Mouse (Mus musculus) heart, adult 2 months (tissue): ENCODE data around the gene AC124502.3. TPM values are rescaled to one million over a fixed set of nuclear protein-coding genes. Genes with fewer than 3 reads are reported as not detected.

Experiments used
- DNase-seq, 2 experiments: peaks; one replicate each; pipeline ENCODE4 v3.0.0; 2021
- H3K27ac ChIP-seq: fragments of 200-600 bp; 2 replicates; pipeline ENCODE4 v1.8.1; 2022
- H3K27me3 ChIP-seq: fragments of 200-500 bp; 2 replicates; pipeline ENCODE4 v1.6.1; 2012; ENCODE audit warnings: mild to moderate bottlenecking, low read length, inconsistent platforms, mixed read lengths; ENCODE audit not compliant: control insufficient read depth, insufficient read depth
- H3K36me3 ChIP-seq: fragments of 200-500 bp; 2 replicates; pipeline ENCODE4 v1.6.1; 2012; ENCODE audit warnings: low read length, inconsistent platforms; ENCODE audit not compliant: control insufficient read depth, insufficient read depth
- H3K4me1 ChIP-seq: fragments of 200-500 bp; 2 replicates; pipeline ENCODE4 v1.6.1; 2011; ENCODE audit warnings: low read length; ENCODE audit not compliant: control insufficient read depth, insufficient read depth
- H3K4me3 ChIP-seq: fragments of 200-600 bp; 2 replicates; pipeline ENCODE4 v1.8.1; 2022
- H3K79me2 ChIP-seq: fragments of 200-500 bp; replicated peaks from 2 replicates; pipeline ENCODE4 v1.6.1; 2012; ENCODE audit warnings: mild to moderate bottlenecking, inconsistent platforms, low read length, moderate library complexity, mixed read lengths; ENCODE audit not compliant: control insufficient read depth, insufficient read depth
- H3K9ac ChIP-seq: fragments of 200-500 bp; 2 replicates; pipeline ENCODE4 v1.6.1; 2012; ENCODE audit warnings: low read depth, mild to moderate bottlenecking, control low read depth, inconsistent platforms, low read length, mixed read lengths
- CTCF ChIP-seq: fragments of 200-600 bp; IDR thresholded peaks from 2 replicates; pipeline ENCODE4 v1.8.1; 2022; ENCODE audit warnings: antibody characterized with exemption, mild to moderate bottlenecking, moderate library complexity
- EP300 ChIP-seq: fragments of 200-500 bp; IDR thresholded peaks from 2 replicates; pipeline ENCODE4 v1.6.1; 2011; ENCODE audit warnings: low read depth, low read length, control low read depth; ENCODE audit not compliant: insufficient read depth
- POLR2A ChIP-seq: fragments of 200-500 bp; IDR thresholded peaks from 2 replicates; pipeline ENCODE4 v1.6.1; 2011; ENCODE audit warnings: mild to moderate bottlenecking, low read depth, low read length, control low read depth; ENCODE audit not compliant: insufficient read depth
- WGBS: fragments of 180-500 bp; shearing (Covaris S2); methylation state at CpG from one replicate; pipeline ENCODE4 v1.1.7; 2018; 5-methylcytosine and 5-hydroxymethylcytosine counted together
- intact Hi-C: fragments of 180-260 bp; cut with DNase I; formaldehyde crosslinking; loops from one replicate; pipeline ENCODE4 v1.15.1; 2025
- long read RNA-seq: library from polyadenylated mRNA; stranded (forward); transcript quantifications from one replicate; pipeline ENCODE4 v2.0.0, GENCODE M21; 2021
- polyA plus RNA-seq: library from polyadenylated mRNA; depleted of rRNA; stranded (reverse); fragments of >200 nt; gene quantifications from 2 replicates; pipeline ENCODE4 v1.2.3, GENCODE M21; 2012; rRNA removed
- total RNA-seq, 2 experiments: library from RNA; stranded (reverse); gene quantifications; 2 replicates each; pipeline ENCODE4 v1.2.3; 2021

Gene AC124502.3
- total RNA-seq, result 1 to 10 TPM; 1.3 to 2.3 TPM
- polyA plus RNA-seq, result 0.08 and 0.15 TPM in 2 replicates
- long read RNA-seq, partial matches to known transcripts, result 0 of 1 reads
- long read RNA-seq, other reads (novel, unspliced or antisense), result 0 of 1 reads

DNA sequence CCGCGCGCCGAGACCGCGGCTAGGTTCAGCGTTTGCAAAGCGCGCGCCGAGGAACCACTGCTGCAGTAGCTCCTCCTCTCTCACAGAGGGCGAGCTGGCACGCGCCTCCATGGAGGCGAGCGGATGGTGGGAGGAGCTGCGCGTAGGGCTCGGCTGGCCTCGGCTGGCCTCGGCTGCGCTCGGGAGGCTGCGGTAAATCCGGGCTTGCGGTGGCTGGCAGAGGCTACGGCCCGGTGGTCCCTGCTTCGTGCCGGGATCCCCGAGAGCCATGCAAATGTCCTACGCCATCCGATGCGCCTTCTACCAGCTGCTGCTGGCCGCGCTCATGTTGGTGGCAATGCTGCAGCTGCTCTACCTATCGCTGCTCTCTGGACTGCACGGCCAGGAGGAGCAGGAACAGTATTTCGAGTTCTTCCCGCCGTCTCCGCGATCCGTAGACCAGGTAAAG, at the start of gene AC124502.3, which contains the start of gene B4gat1:
TSS of gene AC124502.3 (plus strand) at position 183 of the 448 bp plus-strand sequence.
TSS of gene B4gat1 (plus strand) at position 118 of the 448 bp plus-strand sequence.
- DNase-seq, result peak; percentile 92
- under 1% methylated on average over 44 of the region's 44 CpGs for WGBS
- peak within 1 kb of the TSS; percentile 94 for H3K9ac ChIP-seq
- H3K79me2 ChIP-seq, result no peaks in the 10 kb centered on the region
- intact Hi-C loops, result loop anchor here (5.0 kb wide), 1 partner anchor 49 kb away; the partner anchor contains the start of genes Tmem151a and Yif1a
- H3K27ac ChIP-seq, result peak within 1 kb of the TSS; percentile 88
- TF ChIP-seq CTCF, result peak; percentile 64
- TF ChIP-seq EP300, result no peak
- TF ChIP-seq POLR2A, result peak; percentile 63
- peaks cover 12% of the 10 kb centered on the region for H3K4me1 ChIP-seq
- H3K36me3 ChIP-seq, result no peaks in the 10 kb centered on the region
- peak within 1 kb of the TSS; percentile 79 for H3K4me3 ChIP-seq
- H3K27me3 ChIP-seq, result no peaks in the 10 kb centered on the region

DNA sequence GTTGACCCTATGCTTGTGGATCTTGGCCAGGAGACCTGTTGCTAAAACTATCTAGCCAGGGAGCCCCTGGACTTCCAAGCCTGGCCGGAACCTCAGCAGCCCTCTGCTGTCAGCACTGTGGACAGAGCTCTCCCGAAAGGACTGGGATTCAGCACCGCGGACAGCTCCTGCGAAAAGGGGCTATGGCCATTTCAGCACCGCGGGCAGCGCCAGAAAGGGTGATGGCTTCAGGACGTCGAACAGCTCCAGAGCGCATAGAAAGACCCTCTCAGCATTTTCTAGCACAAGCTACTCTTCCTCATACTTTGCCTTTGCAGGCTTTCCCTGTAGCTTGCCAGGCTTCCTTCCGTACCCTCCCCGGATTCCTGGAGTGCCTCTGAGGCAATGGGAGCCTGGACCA, 49.7 kb upstream of the AC124502.3 start:
- Histone ChIP-seq H3K27ac (no peak overlapping the region), H3K9ac (no peak overlapping the region), H3K36me3 (no peaks in the 10 kb centered on the region; the same call in 1 of the 2 replicates), H3K27me3 (no peaks in the 10 kb centered on the region), H3K4me1 (no peaks in the 10 kb centered on the region; the same call in 1 of the 2 replicates), H3K4me3 (no peak overlapping the region), H3K79me2 (no peaks in the 10 kb centered on the region)
- DNase-seq, result peak; percentile 85 to 93
- intact Hi-C loops, result no loop called here
- WGBS, result 4% methylated on average over 13 of the region's 13 CpGs
- TF ChIP-seq EP300 (peak; percentile 95), POLR2A (no peak)

DNA sequence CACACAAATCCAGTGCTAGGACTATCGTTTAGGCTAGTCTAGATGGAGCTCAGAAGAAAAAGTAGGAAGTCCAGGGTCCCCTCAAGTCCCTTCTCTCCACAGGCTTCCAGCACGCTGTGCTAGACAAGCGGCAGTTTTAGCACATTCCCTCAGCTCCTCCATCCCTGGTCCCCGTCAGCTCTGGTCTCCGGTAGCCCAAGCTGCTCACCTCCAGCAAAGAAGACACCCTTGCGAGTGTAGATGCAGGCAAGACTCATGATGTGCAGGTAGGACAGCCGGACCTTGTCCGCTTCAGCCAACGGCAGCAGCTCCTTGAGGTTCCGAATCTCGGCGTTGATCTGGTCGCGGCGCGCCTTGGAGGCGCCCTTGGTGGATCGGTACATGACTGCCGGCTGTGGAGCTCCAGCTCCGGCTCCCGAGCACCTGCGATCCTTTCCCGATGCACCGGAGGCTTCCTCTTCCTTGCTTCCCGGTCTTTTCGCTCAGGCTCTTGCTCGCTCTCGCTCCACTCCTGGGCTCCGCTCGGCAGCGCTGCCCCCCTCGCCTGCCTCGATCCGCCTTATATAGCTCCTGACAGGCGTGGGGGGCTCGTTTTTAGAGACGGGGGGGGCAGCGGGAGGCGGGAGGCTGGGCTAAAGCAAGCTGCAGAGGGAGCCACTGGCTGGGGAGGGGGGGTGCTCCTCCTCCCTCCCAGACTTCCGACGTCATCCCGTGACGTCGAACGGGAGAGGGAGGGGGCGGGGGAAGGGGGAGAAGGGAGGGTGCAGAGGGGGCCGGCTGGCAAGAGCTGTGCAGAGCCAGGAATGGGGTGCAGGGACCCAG, 49.0 kb upstream of the AC124502.3 start:
- no peaks in the 10 kb centered on the region for H3K27me3 ChIP-seq
- WGBS, result 19% methylated on average over 44 of the region's 47 CpGs
- no peaks in the 10 kb centered on the region; the same call in 1 of the 2 replicates for H3K36me3 ChIP-seq
- no peak overlapping the region for H3K4me3 ChIP-seq
- intact Hi-C loops, result no loop called here
- no peaks in the 10 kb centered on the region for H3K79me2 ChIP-seq
- H3K27ac ChIP-seq, result no peak overlapping the region
- no peaks in the 10 kb centered on the region; the same call in 1 of the 2 replicates for H3K4me1 ChIP-seq
- no peak overlapping the region for H3K9ac ChIP-seq
- no peak for DNase-seq
- TF ChIP-seq CTCF (no peak), POLR2A (no peak), EP300 (no peak)

DNA sequence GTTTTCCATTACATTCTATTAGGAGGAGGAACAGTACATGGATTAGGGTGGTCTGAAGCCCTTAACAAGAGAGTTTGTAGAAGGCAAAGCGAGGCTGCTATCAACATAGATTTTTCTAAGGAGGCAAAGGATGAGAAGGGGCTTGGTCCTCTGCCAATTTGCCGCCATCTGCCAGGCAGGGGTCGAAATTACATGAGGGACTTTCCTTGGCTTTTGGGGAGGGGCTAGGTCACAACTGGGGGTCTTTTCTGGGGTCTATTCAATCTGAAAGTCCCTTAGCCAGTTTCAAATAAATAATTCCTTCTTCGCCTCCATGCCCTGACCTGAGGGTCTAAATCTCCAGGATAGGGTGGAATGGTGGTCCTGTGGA, 48.5 kb upstream of the AC124502.3 start, which contains the start of gene Npas4:
TSS of gene Npas4 (minus strand) at position 61 of the 370 bp plus-strand sequence.
- no peaks in the 10 kb centered on the region for H3K27me3 ChIP-seq
- H3K79me2 ChIP-seq, result no peaks in the 10 kb centered on the region
- intact Hi-C loops, result no loop called here
- 21% methylated on average over 4 of the region's 4 CpGs for WGBS
- no peak within 1 kb of the TSS for H3K27ac ChIP-seq
- no peak for DNase-seq
- no peaks in the 10 kb centered on the region; the same call in 1 of the 2 replicates for H3K4me1 ChIP-seq
- H3K4me3 ChIP-seq, result no peak within 1 kb of the TSS
- H3K9ac ChIP-seq, result no peak within 1 kb of the TSS
- no peaks in the 10 kb centered on the region; the same call in 1 of the 2 replicates for H3K36me3 ChIP-seq
- TF ChIP-seq EP300, result no peak
- TF ChIP-seq CTCF, result no peak
- TF ChIP-seq POLR2A, result no peak

DNA sequence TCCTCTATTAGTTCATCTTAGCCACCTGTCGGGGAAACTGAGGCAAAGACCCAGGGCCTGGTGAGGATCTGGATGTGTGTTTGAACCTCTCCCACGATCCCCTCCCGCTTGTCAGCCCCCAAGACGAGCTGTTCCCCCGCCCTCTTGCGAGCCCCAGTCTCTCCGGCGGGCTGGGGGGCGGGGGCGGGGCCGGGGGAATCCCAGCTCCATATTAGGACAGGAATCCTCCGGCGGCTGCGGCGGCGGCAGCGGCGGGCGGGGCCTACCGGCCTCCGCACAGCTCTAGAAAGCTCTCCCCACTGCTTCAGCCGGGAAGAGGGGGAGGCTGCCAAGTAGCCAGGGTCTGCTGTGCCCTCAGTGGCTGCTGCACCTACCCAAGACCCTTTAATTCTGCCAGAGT, 48.0 kb upstream of the AC124502.3 start:
- no peak overlapping the region for H3K4me3 ChIP-seq
- H3K4me1 ChIP-seq, result no peaks in the 10 kb centered on the region; the same call in 1 of the 2 replicates
- no peak for DNase-seq
- TF ChIP-seq POLR2A (no peak), CTCF (no peak), EP300 (no peak)
- no peaks in the 10 kb centered on the region for H3K79me2 ChIP-seq
- intact Hi-C loops, result no loop called here
- no peaks in the 10 kb centered on the region for H3K27me3 ChIP-seq
- no peak overlapping the region for H3K27ac ChIP-seq
- 3% methylated on average over 22 of the region's 22 CpGs for WGBS
- H3K9ac ChIP-seq, result no peak overlapping the region
- H3K36me3 ChIP-seq, result no peaks in the 10 kb centered on the region; the same call in 1 of the 2 replicates

DNA sequence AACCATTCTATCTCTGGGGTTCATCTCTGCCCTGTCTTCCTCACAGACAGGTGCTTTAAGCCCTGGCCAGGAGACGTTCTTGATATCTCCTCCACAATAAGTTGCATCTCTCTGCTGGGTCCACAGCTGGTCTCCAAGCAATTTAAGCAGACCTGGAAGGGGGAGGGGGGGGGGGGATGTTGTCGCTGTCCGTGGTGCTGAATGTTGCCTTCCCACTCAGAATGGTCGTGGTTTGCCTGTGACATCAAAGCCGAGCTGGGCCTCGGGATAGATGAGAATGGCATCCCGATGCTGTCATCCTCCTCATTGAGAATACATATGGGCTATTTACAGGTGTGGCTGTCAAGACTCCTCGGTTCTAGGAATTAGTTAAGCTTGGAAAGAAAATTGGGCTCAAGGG, 46.3 kb upstream of the AC124502.3 start:
- TF ChIP-seq POLR2A (no peak), EP300 (no peak), CTCF (no peak)
- Histone ChIP-seq H3K79me2 (no peaks in the 10 kb centered on the region), H3K9ac (no peak overlapping the region), H3K4me1 (no peaks in the 10 kb centered on the region; the same call in 1 of the 2 replicates), H3K27ac (peak overlapping the region; percentile 38; the same call in 1 of the 2 replicates), H3K36me3 (no peaks in the 10 kb centered on the region; the same call in 1 of the 2 replicates), H3K27me3 (no peaks in the 10 kb centered on the region), H3K4me3 (no peak overlapping the region)
- DNase-seq, result no peak
- intact Hi-C loops, result no loop called here
- 15% methylated on average over 8 of the region's 8 CpGs for WGBS
